Mouse (Mus musculus) thymus, adult 2 months (tissue): Measurements from ENCODE around the gene Ankrd55.

Experiments used
- CTCF ChIP-seq: fragments of 200-500 bp; IDR thresholded peaks from 2 replicates; pipeline ENCODE4 v1.5.1; 2012; ENCODE audit warnings: mild to moderate bottlenecking, control low read depth, low read length, moderate library complexity, borderline replicate concordance; ENCODE audit not compliant: control insufficient read depth, poor library complexity, insufficient read depth; ENCODE audit errors: extremely low read depth
- POLR2A ChIP-seq: fragments of 200-500 bp; IDR thresholded peaks from 2 replicates; pipeline ENCODE4 v1.6.1; 2012; ENCODE audit warnings: mild to moderate bottlenecking, low read length, control low read depth, moderate library complexity; ENCODE audit not compliant: control insufficient read depth, poor library complexity, insufficient read depth; ENCODE audit errors: extremely low read depth

DNA sequence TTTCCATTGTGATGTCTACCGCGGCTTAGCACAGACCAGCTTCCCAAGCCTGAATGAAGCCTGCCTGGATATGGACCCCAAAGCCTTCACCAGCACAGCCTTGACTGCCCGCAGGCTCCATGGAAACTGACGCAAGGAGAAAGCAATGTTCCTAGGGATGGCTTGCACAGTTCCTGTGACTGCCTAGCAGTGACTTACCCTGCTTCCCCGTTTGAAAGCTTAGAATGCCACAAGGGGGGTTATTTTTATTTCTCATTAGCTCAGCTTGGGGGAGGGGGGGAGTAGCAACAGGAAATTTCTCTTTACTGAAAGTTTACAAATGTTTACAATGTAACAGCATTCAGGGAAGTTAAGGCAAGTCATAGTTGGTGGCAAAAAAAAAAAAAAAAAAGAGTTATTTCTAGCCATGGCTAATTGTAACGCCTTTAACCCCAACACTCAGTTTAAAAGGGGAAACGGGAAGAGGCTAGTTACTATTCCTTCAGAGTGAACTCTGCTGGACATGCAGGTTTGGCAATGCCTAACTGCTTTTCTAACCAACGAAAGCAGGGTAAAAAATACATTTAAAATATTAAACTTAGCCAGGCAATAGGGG, 56.1 kb downstream of the Ankrd55 start:
- TF ChIP-seq CTCF (no peak), POLR2A (no peak)
